Mouse (Mus musculus) MEL-GATA-1-ER (cell line): Measurements from ENCODE around the gene Trmt13.
"Not testable (repeated sequence)": the region's sequence is repeated elsewhere in the genome, so short reads cannot be mapped to it uniquely, and the experiment has no call there.

ENCODE experiments used
- DNase-seq: peaks from one replicate; pipeline ENCODE4 v3.0.0-alpha.2; 2012; ENCODE audit warnings: low read depth; ENCODE audit errors: extremely low read depth

The Trmt13 gene

GRCm38 (mm10) chr3:116634091-116634490 lies 19.7 kb upstream of the Trmt13 start:
- DNase-seq, result no peak

GRCm38 (mm10) chr3:116632971-116633370 lies 18.6 kb upstream of the Trmt13 start:
- DNase-seq, result no peak

- DNase-seq, result no peak
Observed at GRCm38 (mm10) chr3:116631459-116631858, 17.1 kb upstream of the Trmt13 start.

- no peak for DNase-seq
Observed at GRCm38 (mm10) chr3:116622641-116623040, 8.3 kb upstream of the Trmt13 start.

- DNase-seq, result peak; percentile 16
Observed at GRCm38 (mm10) chr3:116620636-116621370, 6.4 kb upstream of the Trmt13 start.

GRCm38 (mm10) chr3:116618855-116619254 lies 4.5 kb upstream of the Trmt13 start:
- DNase-seq, result no peak

- DNase-seq, result no peak
Observed at GRCm38 (mm10) chr3:116615318-116616068, 1.1 kb upstream of the Trmt13 start.

- no peak for DNase-seq
Observed at GRCm38 (mm10) chr3:116604570-116604969, 9.8 kb downstream of the Trmt13 start.

- DNase-seq, result no peak
Observed at GRCm38 (mm10) chr3:116601781-116602180, 12.6 kb downstream of the Trmt13 start.

- no peak for DNase-seq
Observed at GRCm38 (mm10) chr3:116601005-116601404, 13.4 kb downstream of the Trmt13 start.

- no peak for DNase-seq
Observed at GRCm38 (mm10) chr3:116599705-116600104, 14.7 kb downstream of the Trmt13 start.

GRCm38 (mm10) chr3:116595603-116595991 lies 18.8 kb downstream of the Trmt13 start:
- DNase-seq, result no peak

- peak; percentile 96 for DNase-seq
Observed at GRCm38 (mm10) chr3:116594728-116595602, 19.4 kb downstream of the Trmt13 start, which contains the start of gene Sass6. Sass6 (plus strand) TSS chr3:116594982.

- DNase-seq, result peak; percentile 70
Observed at GRCm38 (mm10) chr3:116594076-116594727, 20.2 kb downstream of the Trmt13 start.

- no peak for DNase-seq
Observed at GRCm38 (mm10) chr3:116582201-116582600, 32.2 kb downstream of the Trmt13 start.

- DNase-seq, result no peak
Observed at GRCm38 (mm10) chr3:116577286-116577685, 37.1 kb downstream of the Trmt13 start.

GRCm38 (mm10) chr3:116570628-116571027 lies 43.8 kb downstream of the Trmt13 start:
- DNase-seq, result no peak

GRCm38 (mm10) chr3:116563095-116563492 lies 51.3 kb downstream of the Trmt13 start:
- no peak for DNase-seq

- DNase-seq, result peak; percentile 85
Observed at GRCm38 (mm10) chr3:116562408-116563094, 51.8 kb downstream of the Trmt13 start, which contains the start of gene Lrrc39. Lrrc39 (plus strand) TSS chr3:116562973.

- not testable (repeated sequence) for DNase-seq
Observed at GRCm38 (mm10) chr3:116561315-116561714, 53.1 kb downstream of the Trmt13 start.
